Mouse (Mus musculus): Measurements from ENCODE around the gene Qars. TPM values are rescaled to one million over a fixed set of nuclear protein-coding genes. Genes with fewer than 3 reads are reported as not detected.

The Qars gene
- total RNA-seq (2021), result 10 to 100 TPM; 75.9 to 81.0 TPM
- long read RNA-seq, experiment 1, transcript Qars-201 (24 exons, 2,800 nt), result major isoform, 56 of 69 reads
- long read RNA-seq, experiment 1, partial matches to known transcripts, result 7 of 69 reads
- long read RNA-seq, experiment 1, other reads (novel, unspliced or antisense), result 6 of 69 reads
- long read RNA-seq, experiment 2, transcript Qars-201 (24 exons, 2,800 nt), result major isoform, 55 of 65 reads
- long read RNA-seq, experiment 2, partial matches to known transcripts, result 8 of 65 reads
- long read RNA-seq, experiment 2, other reads (novel, unspliced or antisense), result 2 of 65 reads

GRCm38 (mm10) chr9:108507619-108508434 lies at the start of gene Qars:
TSS of gene Qars (plus strand) at chr9:108507706.
- intact Hi-C loops (cut with DNase I), result loop anchor here (2.0 kb wide), 1 partner anchor 17 kb away; the partner anchor contains the start of gene Usp19
- peak; percentile 90 to 92 for DNase-seq

DNA sequence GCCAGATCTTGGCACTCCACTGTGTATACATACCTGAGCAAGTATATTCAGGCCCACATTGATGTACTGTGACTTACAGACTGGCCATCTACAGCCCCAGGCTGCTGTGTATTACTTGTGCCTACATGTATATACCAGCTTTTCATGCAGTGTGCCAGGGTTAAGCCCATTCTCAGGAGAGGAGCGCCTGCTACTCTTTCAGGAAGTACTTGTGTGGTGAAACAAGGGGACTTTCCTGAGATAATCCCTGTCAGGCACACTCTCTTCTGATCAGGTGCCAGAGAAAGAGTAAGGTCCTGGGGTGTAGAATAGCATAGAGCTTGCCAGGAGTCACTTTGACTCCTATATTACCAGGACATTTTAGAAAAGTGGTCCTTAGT lies 47.6 kb upstream of the Qars start:
- no peak for DNase-seq
- intact Hi-C loops (cut with DNase I), result loop anchor here (2.0 kb wide), 1 partner anchor 19 kb away; the partner anchor contains the start of gene Lamb2

DNA sequence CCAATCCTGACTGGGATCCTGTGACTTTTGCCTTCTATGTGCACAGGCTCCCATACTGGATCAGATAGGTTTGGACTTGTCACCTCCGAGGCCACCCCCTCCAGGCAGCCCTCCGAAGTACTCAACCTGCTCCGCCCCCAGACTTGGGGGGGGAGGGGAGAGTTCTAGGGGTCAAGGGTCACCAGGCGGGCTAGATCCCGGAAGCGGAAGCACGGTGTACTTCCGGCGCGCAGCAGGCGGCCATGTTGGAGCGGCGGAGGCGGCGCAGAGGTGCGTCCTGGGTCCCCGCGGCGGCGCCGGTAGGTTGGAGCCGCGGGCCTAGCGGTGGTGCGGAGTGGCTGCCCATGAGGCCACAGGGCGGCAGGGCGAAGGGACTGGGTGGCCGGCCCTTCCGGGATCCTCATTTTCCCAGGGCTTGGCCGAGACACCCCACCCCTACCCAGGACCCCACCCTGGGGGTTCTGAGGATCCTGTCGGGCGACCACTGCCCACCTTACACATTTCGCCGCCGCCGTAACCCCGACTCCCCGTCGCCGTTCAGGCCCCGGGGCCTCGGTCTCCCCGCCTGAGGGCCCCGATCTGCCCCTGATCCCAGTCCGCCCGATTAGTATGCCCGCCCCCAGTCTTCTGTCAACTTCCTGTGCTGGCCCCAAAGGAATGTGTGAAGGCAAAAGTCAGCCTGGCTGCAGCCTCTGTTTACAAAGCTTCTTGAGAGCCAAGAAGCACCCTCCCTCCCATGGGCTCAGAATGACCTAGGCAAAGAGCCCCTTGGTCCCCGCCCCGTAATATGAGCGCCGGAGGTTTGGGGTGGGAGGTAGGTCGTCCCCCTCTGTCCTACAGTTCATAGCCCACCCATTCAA lies 47.0 kb upstream of the Qars start, which contains the start of gene Ccdc71:
Gene Ccdc71, plus strand, starts transcription at position 209 of the 860 bp plus-strand sequence.
- peak; percentile 83 to 92 for DNase-seq
- intact Hi-C loops (cut with DNase I), result loop anchor here (2.0 kb wide), 1 partner anchor 18 kb away; the partner anchor contains the start of gene Lamb2

- intact Hi-C loops (cut with DNase I), result loop anchor here (2.0 kb wide), 1 partner anchor 18 kb away; the partner anchor contains the start of gene Lamb2
- DNase-seq, result no peak
Observed at GRCm38 (mm10) chr9:108461181-108461631, 46.3 kb upstream of the Qars start, which contains the start of gene Klhdc8b. TSS of gene Klhdc8b (minus strand) at chr9:108461581.

DNA sequence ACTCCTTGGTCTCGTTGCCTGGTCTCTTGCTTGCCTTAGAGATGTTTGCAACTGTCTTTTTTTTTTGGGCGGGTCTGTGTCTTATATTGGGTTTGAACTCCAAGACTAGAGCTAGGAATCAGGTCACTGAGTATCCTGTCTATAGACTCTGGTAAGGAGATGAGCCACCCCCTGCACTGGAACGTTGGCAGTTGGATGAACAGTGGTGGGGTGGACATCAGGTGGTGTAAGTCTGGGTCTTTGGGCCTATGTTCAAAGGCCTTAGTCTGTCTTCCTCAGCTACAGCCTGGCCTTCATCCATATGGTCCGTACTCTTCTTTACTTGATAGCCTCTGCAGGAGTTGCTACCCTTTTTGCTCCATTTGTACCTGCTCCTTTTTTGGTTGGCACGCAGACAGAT lies 45.8 kb upstream of the Qars start:
- no peak for DNase-seq
- intact Hi-C loops (cut with DNase I), result loop anchor here (2.0 kb wide), 1 partner anchor 17 kb away; the partner anchor contains the start of gene Lamb2

- intact Hi-C loops (cut with DNase I), result no loop called here
Observed at GRCm38 (mm10) chr9:108462192-108462591, 45.3 kb upstream of the Qars start.

GRCm38 (mm10) chr9:108463713-108464112 lies 43.8 kb upstream of the Qars start:
- DNase-seq, result no peak
- intact Hi-C loops (cut with DNase I), result no loop called here

More at GRCm38 (mm10) chr9:108462192-108462591, 45.3 kb upstream of the Qars start:
- peak; percentile 55 to 60 for DNase-seq

DNA sequence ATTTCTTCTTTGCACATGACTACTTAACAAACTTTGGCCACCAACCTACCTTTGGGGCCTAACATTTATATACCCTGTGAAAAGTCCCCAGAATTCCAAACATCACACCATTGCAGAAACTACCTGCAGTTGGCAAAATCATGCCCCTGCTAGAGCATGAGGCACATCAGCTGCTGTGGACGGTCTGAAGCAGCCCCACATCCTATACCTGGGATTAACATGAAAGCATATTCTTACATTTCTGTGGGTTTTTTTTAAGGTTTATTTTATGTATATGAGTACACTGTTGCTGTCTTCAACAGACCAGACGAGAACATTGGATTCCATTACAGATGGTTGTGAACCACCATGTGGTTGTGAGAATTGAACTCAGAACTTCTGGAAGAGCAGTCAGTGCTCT lies 41.3 kb upstream of the Qars start:
- no peak for DNase-seq
- intact Hi-C loops (cut with DNase I), result no loop called here

GRCm38 (mm10) chr9:108469430-108469829 lies 38.1 kb upstream of the Qars start:
- intact Hi-C loops (cut with DNase I), result no loop called here

GRCm38 (mm10) chr9:108469845-108470244 lies 37.7 kb upstream of the Qars start:
- intact Hi-C loops (cut with DNase I), result no loop called here

More at GRCm38 (mm10) chr9:108469430-108469829, 38.1 kb upstream of the Qars start:
- no peak for DNase-seq

GRCm38 (mm10) chr9:108474528-108474927 lies 33.0 kb upstream of the Qars start:
- intact Hi-C loops (cut with DNase I), result no loop called here
- DNase-seq, result no peak

More at GRCm38 (mm10) chr9:108469845-108470244, 37.7 kb upstream of the Qars start:
- DNase-seq, result no peak

- intact Hi-C loops (cut with DNase I), result loop anchor here (2.0 kb wide), 1 partner anchor 18 kb away; the partner anchor contains the start of genes Ccdc71 and Klhdc8b
- peak; percentile 91 to 92 for DNase-seq
Observed at GRCm38 (mm10) chr9:108478638-108479156, 28.8 kb upstream of the Qars start.

- intact Hi-C loops (cut with DNase I), result loop anchor here (2.0 kb wide), 1 partner anchor 18 kb away; the partner anchor contains the start of genes Ccdc71 and Klhdc8b
- DNase-seq, result no peak
Observed at GRCm38 (mm10) chr9:108479241-108479640, 28.3 kb upstream of the Qars start.

DNA sequence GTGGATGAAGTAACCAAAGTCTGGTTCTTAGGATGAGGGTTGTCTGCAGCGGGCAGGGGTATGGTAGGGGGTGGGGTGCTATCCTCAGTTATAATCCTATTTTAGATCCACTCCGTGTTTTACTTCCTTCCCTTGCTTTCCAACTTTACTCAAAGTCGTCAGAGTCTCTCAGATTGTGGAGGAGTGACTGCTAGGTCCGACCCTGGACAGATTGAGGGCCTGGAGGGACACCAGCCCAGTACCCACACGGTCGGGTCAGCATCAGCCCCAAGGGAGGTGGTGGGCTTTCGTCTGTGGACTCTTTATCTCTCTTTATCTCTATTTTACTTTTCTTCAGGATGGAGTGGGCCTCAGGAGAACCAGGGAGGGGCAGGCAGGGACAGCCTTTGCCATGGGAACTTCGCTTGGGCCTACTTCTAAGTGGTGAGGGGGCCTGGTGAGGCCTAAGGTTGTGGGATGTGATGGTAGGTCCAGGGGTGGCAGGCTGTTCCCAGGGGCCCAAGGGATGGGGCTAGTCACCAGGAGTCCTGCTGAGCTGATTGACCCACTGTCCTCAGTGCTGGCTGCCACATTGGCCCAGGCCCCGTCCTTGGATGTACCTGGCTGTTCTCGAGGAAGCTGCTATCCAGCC lies 27.7 kb upstream of the Qars start, which contains the start of gene Lamb2:
Gene Lamb2, plus strand, starts transcription at position 16 of the 631 bp plus-strand sequence.
- peak; percentile 57 to 60 for DNase-seq
- intact Hi-C loops (cut with DNase I), result loop anchor here (2.0 kb wide), 1 partner anchor 19 kb away; the partner anchor contains the start of genes Ccdc71 and Klhdc8b

DNA sequence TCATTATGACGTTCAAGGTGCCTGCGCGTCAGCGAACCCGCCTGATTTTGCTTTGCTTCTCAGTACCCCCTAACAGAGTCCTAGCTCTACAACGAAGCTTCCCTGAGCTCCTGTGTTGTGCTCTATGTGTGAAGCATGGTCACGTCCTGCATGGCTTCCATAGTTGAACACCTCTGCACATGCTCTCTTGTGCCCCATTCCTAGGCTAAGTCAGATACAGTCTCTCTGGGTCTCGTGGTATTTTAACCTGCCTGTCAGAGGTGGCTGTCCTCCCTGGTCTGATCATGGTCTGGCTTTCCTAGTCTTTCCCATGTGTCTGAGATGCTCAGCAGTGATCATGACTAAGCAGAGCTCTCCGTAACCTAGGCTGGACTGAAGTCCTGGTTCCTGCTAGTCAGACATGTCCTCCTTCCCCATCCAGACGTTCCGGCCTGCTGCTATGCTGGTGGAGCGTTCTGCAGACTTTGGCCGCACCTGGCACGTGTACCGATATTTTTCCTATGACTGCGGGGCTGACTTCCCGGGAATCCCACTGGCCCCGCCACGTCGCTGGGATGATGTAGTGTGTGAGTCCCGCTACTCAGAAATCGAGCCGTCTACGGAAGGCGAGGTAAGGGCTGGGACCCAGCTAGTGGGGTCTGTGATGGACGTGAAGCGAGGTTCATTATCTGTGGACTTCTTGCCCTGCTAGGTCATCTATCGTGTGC lies 26.5 kb upstream of the Qars start:
- intact Hi-C loops (cut with DNase I), result no loop called here
- DNase-seq, result no peak

- peak in 1 of 2 experiments; percentile 45 for DNase-seq
- intact Hi-C loops (cut with DNase I), result no loop called here
Observed at GRCm38 (mm10) chr9:108481520-108482210, 25.8 kb upstream of the Qars start.

GRCm38 (mm10) chr9:108483051-108483790 lies 24.3 kb upstream of the Qars start:
- no peak for DNase-seq
- intact Hi-C loops (cut with DNase I), result no loop called here

Measured in heart, postnatal 14 days (tissue).